Mouse (Mus musculus) fibroblast of lung, adult 2 months (primary cell): ENCODE data around the gene Rab6b.
A peak's percentile ranks its signal among the peaks of the same experiment; 100 is the strongest.

ENCODE experiments used
- DNase-seq: peaks from one replicate; pipeline ENCODE4 v3.0.0-alpha.2; 2011; ENCODE audit warnings: low read depth

The Rab6b gene

GRCm38 (mm10) chr9:103111621-103112470 is at the start of gene Rab6b:
Gene Rab6b (plus strand): TSS chr9:103111787.
- no peak for DNase-seq

- no peak for DNase-seq
These were observed 48.0 kb upstream of the Rab6b start for GRCm38 (mm10) chr9:103063591-103063990.

DNA sequence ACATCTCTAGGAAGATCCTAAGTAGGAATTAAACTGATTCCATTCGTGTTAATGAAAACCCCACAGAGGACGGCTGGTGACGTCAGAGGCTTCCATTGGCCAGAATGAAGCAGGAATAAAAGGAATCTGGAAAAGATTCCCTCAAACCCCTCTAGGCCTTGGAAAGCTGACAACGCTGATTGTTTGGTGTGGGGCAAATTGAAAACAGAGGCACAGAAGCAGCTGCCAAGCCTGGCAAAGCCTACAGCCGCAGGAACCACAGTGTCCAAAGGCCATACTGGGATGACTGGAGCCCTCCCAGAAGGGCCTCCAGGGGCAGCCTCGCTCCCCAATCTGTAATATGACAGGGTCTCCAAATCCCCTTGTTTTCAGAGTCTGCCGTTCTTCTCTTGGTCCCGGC is 44.7 kb upstream of the Rab6b start:
- peak; percentile 44 for DNase-seq

DNA sequence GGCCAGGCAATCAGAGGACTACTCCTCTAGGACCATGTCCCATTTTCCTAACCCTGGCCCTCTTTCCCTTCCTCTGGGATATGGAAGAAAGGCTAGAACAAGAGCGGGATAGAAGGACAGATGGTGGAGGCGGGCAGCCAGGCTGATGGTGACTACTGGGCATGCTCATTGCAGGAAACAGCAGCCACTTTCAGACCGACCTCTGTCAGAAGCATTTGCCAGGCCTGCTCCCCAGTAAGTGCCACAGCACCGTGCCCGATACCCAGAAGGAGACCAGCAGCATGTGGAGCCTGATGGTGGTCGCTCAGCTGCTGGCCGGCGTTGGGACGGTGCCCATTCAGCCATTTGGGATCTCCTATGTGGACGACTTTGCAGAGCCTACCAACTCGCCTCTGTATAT is 43.9 kb upstream of the Rab6b start:
- no peak for DNase-seq

DNA sequence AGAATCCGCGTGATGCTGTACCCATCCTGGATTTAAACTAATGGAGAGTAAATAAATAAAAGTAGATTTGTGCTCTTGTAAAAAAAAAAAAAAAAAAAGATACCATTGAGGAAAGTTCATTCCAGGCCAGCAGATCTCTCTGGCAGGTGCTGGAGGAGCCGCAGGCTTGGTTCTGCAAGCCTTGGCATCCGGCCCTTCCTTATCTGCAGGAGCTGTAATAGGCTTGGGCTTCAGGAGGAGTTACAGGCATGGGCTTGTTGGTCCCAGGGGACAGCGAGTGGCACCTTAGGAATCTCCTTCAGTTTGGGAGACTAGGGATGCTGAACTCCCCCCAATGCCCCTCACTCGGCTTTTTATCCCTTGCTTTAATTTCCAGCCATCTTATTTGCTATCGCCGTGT is 42.8 kb upstream of the Rab6b start:
- DNase-seq = no peak

DNA sequence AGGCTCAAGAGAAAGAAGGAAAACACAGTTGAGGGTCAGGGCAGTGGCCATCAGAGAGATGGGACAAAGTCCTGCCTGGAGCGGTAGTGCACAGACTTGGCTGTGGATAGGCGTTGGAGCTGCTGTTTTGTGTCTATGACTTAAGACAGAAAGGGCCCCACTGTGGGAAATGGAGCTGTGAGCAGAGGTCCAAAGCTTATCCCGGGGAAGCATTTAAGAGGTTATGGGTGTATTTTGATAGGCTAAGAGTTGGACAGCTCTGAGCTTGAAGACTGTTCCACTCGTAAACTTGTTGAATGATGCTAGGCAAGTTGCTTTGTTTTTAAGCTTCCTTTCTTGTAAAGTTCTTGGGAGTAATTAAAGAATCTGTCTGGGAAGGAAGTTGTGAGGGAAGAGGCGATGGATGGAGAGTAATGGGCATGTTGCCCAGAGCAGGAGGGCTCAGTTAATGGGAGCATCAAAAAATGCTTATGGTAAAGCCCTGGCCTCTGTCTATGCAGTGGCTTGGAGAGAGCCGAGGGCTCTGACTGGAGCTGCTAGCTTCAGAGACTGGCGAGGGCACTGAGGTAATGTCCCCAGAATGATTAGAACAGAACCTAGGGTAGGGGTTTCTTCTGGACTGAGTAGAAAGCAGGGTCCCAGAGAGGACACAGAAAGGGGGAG is 39.9 kb upstream of the Rab6b start:
- no peak for DNase-seq

DNA sequence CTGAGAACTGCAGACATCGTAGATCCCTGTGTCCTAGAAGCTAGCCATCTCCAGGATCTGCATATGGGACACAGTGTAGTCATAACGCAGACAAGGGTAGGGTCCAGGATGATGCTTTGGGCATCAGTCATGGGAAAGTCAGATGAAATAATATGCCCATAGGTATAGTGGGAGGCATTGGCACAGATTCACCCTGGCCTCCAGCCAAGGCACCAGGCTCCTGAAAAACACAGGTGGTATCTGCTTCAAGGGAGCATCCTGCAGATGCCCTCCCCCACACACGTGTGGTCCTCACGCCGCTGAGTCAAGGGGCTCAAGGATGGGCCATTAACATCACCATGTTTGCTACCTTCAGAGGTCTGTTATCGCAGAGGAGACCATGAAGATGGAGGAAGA is 39.4 kb upstream of the Rab6b start:
- DNase-seq = no peak

- DNase-seq = no peak
These were observed 38.6 kb upstream of the Rab6b start for GRCm38 (mm10) chr9:103072926-103073515.

DNA sequence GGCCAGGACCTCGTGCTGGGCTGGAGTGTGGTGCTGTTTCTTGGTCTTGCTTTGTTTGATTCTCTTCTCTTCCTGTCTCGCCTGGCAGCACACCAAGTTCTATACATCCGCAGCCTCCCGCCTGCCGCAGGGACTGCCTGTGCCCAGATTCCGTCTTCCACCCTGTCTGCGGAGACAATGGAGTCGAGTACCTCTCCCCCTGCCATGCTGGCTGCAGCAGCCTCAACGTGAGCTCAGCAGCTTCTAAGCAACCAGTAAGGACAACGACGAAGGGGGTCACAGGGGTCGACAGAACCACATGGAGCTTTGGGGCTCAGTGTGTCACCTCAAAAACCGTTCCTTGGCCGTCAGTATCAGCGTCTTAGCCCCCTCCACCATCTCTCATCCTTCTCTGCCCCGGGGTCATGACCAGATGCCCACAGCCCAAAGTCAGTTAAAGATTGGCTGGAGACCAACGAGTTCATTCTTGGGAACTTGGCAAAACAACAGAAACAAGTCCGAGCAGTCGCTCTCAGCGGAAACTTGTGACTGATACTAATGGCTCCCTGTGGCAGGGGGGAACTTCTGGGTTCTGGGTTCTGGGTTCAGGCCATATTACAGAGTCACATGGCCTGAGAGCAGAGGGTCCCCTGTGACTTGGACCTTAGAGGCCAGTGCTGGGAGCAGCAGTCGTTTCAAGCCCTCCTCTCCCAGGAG is 34.6 kb upstream of the Rab6b start:
- DNase-seq = no peak

DNA sequence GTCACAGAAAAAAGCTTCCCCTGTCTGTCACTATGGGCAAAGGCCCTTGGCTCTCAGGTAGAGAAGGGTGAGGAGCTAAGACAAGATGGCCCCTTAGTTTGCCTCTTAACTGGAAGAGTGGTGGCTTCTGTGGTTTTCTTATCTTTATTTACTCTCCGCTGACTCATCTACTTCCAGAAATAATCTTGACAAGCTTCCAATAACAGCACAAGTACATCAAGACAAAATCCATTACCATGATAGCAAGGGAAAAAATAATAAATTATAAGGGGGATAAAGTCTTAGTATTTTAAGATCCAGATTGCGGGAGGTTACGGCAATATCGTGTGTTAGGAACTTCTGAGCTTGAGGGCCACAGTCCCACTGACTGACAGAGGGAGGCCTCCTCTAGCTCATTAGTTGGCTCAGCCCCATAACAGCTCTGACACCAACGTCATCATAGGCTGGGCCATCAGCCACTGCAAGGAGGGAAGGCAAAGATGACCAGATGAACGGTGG is 33.3 kb upstream of the Rab6b start:
- DNase-seq = no peak

- no peak for DNase-seq
These were observed 31.4 kb upstream of the Rab6b start for GRCm38 (mm10) chr9:103080211-103080610.

DNA sequence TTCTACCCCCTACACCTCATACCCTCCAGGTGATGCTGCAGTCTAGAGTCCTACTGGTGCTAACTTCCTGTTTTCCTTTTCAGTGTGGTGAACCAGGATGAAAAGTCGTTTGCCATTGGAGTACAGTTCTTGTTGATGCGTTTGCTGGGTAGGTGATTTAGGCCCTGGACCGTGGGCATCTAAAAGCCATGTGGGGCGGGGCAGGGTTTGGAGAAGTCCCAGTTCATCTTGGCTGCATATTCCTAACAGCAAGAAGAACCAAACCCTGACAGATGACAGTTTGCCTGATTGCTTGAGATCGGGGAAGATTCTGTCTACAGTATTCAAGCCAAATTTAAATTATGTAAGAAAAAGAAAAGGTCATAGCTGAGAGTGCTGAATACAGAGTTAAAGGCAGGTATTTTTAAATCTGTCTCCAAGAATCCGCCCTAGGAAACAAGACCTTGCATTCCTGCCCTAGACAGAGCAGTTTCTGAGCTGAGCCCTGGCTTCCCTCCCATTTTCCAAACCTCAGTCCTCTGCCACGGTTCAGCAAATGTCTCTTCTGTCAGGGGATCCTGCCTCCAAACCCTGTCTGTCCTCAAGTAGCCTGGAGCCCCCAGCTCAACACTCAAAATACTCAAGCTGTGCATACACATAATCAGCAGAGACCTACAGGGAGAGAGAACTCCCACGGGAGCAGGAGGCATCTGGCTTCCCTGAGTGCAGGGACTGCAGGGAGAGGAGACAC is 29.2 kb upstream of the Rab6b start:
- DNase-seq = no peak

DNA sequence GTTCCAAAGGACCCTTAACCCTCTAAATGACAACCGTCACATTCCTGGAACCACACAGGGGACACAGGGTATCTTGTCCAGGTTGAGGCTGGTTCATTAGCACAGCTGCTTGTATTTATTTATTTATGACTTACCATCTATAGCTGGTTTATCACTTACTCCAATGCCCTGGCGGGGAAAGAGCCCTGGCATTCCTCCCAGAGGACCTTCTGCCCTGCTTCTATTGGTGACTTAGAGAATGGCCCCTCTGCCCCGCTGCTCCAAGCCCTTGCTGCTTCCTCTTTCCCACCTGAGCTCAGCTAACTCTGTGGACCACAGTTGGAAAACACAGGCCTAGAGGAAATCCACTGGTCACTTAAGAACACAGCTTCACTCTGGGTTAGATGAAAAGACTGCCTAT is 28.2 kb upstream of the Rab6b start:
- no peak for DNase-seq

DNA sequence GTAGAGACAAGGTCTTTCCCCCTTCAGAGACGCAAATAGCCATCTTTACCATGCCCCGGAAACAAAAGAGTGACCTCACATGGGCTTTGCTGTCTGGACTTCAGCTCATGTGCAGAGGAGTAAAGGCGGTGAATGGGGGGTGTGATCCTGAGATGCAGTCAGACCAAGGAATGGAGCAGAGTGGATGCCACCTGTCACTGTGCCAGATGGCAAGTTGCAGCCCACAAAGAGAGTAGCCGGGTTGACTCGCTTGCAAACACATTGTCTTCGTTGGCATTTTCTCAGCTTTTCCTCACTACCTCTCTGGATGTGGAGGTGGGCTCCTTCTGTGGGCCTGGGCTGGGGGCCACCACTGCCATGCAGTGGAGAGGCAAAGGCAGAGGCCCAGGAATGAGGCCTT is 24.9 kb upstream of the Rab6b start:
- no peak for DNase-seq

GRCm38 (mm10) chr9:103087301-103087700 is 24.3 kb upstream of the Rab6b start:
- DNase-seq = no peak

- no peak for DNase-seq
These were observed 22.9 kb upstream of the Rab6b start for GRCm38 (mm10) chr9:103088661-103089060.

DNA sequence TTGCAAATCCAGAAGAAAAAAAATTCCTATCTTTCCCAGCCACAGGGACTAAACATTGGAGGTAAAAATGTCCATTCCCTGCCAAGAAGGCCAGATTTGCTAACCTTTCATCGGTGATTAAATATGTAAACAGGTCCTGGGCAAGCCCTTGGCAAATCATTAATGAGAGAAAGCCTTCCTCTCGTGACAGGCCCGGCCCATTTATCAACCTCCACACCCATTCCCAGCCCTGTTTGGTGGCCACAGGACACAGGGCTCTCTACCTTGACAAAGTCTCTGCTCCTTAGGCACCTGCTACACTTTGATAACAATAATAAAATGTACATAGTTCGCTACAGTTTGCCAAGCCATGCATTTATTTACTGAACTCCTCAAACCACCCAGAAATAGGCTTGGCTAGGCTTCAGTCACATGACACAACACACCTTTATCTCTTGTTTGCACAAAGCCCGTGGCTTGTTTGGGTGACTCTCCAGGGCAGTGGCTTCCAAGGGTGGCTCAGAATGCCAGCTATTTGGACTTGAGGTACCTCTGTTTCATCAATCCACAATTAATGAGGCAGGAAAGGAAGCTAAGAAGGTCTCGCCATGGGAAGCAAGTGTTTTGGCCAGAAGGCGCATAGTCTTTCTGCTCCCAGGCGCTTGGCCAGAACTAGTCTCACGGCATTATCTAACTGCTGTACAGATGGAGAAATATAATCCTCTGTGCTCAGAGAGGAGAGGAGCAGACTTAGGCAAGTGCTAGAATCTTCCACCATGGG is 21.3 kb upstream of the Rab6b start:
- DNase-seq = no peak

DNA sequence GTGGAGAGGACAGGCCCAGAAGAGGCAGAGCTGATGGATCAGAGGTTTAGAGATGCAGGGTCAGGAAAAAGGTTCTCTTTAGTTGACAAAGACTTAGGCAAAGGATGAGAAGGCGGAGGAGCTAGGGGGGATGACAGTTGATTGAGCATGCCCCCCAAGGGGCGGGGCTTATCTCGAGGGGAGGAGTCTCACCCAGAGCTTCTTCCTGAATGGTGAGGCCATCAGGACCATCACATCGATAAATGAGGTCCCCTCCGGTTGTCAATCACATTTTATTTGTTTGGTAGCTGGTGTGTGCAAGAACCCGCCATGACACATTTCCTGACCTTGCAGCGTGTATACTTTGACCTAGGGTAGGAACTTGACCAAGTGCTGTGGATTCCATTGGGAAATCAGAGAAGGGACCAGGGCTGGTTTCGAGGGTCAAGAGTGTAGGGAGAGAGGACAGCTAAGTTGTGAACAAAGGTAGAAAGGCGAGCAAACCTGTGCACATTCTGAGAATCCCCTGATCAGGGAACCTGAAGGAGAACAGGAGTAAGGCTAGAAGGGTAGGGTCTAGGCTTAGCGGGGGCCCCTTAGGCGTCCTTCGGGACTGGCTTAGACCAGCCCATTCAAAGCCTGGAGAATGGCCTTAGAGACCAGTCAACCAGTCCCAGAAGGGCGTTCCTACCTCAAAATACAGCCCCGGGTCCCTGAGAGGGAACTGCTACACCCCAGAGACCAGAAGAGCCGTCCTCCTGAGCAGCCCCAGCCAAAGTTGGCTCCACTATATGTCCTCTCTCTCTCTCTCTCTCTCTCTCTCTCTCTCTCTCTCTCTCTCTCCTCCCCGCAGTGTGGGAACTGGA is 20.3 kb upstream of the Rab6b start:
- no peak for DNase-seq

DNA sequence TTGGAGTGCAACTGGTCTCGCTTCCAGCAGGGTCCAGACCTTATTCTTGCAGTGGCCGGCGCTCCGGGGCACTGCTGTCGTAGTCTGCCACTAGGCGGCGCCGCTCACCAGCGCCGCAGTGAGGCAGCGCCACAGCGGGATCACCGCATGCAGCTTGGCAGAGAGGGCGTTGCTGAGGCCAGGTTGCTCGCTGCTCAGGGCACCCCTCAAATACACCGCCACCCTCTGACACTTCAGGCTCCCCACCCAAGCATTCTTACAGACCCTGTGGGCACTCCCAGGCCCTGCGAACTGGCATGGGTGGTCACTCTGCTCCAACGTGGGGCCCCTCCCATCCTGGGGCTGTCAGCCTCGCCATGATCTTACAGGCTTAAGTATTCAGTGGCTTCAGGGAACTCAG is 19.3 kb upstream of the Rab6b start:
- peak; percentile 36 for DNase-seq

DNA sequence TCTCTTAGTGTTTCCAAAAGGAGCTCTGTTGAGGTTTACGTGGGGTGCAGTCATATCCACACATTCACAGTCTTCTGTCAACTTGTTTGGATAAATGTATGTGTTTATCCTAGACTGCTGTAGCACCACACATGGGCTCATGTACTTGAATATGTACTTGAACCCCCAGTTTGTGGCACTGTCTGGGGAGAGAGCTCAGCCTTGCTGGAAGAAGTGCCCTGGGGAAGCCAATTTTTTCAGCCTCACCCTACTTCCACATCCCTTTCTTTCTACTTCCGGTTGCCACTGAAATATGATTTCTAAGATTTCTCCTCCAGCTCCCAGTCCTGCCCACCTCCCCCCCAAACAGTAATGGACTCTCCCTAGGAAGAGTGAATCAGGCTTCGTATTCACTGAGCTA is 17.9 kb upstream of the Rab6b start:
- no peak for DNase-seq
